Mouse (Mus musculus) lung, postnatal 25 days (tissue): ENCODE results near the gene Rabgef1.

ENCODE experiments used
- DNase-seq: peaks from one replicate; pipeline ENCODE4 v3.0.0; 2022; ENCODE audit warnings: low spot score

The Rabgef1 gene

GRCm38 (mm10) chr5:130171423-130171954, at the start of gene Rabgef1:
Rabgef1 (plus strand) TSS chr5:130171798.
- DNase-seq = peak; percentile 96

GRCm38 (mm10) chr5:130122355-130122754, 49.2 kb upstream of the Rabgef1 start:
- no peak for DNase-seq

- no peak for DNase-seq
Observed at GRCm38 (mm10) chr5:130124271-130124670, 47.3 kb upstream of the Rabgef1 start.

- DNase-seq = no peak
Observed at GRCm38 (mm10) chr5:130128686-130129523, 42.7 kb upstream of the Rabgef1 start.

- DNase-seq = no peak
Observed at GRCm38 (mm10) chr5:130129524-130129793, 42.1 kb upstream of the Rabgef1 start.

GRCm38 (mm10) chr5:130136597-130136996, 35.0 kb upstream of the Rabgef1 start:
- no peak for DNase-seq

GRCm38 (mm10) chr5:130139393-130139792, 32.2 kb upstream of the Rabgef1 start:
- peak; percentile 83 for DNase-seq

- DNase-seq = no peak
Observed at GRCm38 (mm10) chr5:130141138-130141537, 30.5 kb upstream of the Rabgef1 start.

- DNase-seq = peak; percentile 23
Observed at GRCm38 (mm10) chr5:130142041-130142440, 29.6 kb upstream of the Rabgef1 start.

GRCm38 (mm10) chr5:130143101-130143500, 28.5 kb upstream of the Rabgef1 start:
- DNase-seq = no peak

- peak; percentile 58 for DNase-seq
Observed at GRCm38 (mm10) chr5:130143977-130144333, 27.6 kb upstream of the Rabgef1 start.

GRCm38 (mm10) chr5:130144334-130145312, 27.0 kb upstream of the Rabgef1 start, which contains the start of gene Kctd7:
Kctd7 (plus strand) TSS chr5:130144861.
- peak; percentile 99 for DNase-seq

- DNase-seq = no peak
Observed at GRCm38 (mm10) chr5:130145961-130146360, 25.6 kb upstream of the Rabgef1 start.

- peak; percentile 42 for DNase-seq
Observed at GRCm38 (mm10) chr5:130149726-130150310, 21.8 kb upstream of the Rabgef1 start.

GRCm38 (mm10) chr5:130154286-130154685, 17.3 kb upstream of the Rabgef1 start:
- no peak for DNase-seq

- DNase-seq = no peak
Observed at GRCm38 (mm10) chr5:130158545-130158944, 13.1 kb upstream of the Rabgef1 start.

- no peak for DNase-seq
Observed at GRCm38 (mm10) chr5:130159761-130160201, 11.8 kb upstream of the Rabgef1 start.

GRCm38 (mm10) chr5:130163670-130164069, 7.9 kb upstream of the Rabgef1 start:
- peak; percentile 81 for DNase-seq

GRCm38 (mm10) chr5:130165213-130165612, 6.4 kb upstream of the Rabgef1 start:
- DNase-seq = no peak

- no peak for DNase-seq
Observed at GRCm38 (mm10) chr5:130169109-130169508, 2.5 kb upstream of the Rabgef1 start.

- no peak for DNase-seq
Observed at GRCm38 (mm10) chr5:130170666-130171422, 754 bp upstream of the Rabgef1 start.
